Mouse (Mus musculus) cerebellum, adult 9-11 months (tissue): ENCODE results near the gene Ccr1.

Experiments
- DNase-seq: peaks from one replicate; pipeline ENCODE4 v3.0.0; 2022

The Ccr1 gene

DNA sequence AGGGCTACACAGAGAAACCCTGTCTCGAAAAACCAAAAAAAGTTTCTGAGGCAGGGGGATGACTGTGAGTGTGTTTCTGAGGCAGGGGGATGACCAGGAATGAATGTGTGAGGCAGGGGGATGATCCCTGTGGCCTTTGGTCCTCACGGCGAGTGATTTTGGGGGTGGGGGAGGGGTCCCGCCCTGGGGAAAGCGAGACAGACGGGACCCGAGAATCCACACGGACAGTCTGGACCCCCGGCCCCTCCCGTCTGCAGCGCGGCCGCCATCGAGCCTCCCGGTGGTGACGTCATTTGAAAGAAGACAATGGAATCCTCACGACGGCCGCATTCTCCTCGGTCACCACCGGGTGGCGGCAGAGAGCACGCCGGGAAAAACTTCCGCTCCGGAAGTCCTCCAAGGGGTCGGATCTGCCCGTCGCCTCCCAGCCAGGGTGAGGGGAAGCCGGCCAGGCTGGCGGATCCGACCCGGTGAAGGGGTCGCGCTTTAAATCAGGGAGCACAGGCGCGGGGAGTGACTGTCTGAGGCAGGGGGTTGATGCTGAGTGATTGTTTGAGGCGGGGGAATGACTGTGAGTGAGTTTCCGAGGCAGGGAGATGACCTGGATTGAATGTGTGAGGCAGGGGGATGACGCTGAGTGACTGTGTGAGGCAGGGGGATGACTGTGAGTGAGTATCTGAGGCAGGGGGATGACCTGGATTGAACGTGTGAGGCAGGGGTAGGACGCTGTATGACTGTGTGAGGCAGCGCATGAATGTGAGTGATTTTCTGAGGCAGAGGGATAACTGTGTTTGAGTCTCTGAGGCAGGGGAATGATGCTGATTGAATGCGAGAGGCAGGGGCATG, 43.2 kb downstream of the Ccr1 start:
- DNase-seq: peak; percentile 84

DNA sequence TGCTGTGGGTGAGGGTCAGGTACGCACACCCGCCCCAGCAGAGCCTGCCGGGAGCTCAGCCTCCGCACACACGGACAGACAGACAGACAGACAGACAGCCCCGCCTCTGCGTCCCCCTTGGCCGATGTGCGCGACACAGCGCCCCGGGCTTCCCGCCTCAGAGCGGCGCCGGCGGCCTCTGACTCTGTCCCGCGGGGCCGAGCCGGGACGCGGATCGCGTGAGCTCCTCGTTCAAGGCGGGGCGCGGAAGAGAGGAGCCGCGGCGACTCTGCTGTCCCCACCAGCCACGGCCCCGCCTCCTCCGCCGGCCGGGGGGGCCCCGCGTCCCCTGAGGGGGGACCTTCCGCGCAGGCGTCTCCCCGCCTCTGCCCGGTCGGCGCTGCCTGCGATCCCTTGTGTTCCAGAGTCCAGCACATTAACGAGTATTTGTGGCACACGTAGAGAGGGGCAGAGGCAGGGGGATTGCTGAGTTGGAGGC, 43.9 kb downstream of the Ccr1 start:
- peak; percentile 85 for DNase-seq

DNA sequence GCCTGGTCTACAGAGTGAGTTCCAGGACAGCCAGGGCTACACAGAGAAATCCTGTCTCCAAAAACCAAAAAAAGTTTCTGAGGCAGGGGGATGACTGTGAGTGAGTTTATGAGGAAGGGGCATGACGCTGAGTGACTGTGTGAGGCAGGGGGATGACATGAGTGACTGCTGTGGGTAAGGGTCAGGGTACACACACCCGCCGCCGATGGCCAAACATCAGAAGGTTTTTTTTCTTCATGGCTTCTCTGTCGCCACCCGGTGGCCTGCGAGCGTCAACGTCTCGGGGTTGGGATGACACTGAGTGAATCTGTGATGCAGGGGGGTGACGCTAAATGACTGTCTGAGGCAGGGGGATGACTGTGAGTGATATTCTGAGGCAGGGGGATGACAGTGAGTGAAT, 44.5 kb downstream of the Ccr1 start:
- peak; percentile 54 for DNase-seq

DNA sequence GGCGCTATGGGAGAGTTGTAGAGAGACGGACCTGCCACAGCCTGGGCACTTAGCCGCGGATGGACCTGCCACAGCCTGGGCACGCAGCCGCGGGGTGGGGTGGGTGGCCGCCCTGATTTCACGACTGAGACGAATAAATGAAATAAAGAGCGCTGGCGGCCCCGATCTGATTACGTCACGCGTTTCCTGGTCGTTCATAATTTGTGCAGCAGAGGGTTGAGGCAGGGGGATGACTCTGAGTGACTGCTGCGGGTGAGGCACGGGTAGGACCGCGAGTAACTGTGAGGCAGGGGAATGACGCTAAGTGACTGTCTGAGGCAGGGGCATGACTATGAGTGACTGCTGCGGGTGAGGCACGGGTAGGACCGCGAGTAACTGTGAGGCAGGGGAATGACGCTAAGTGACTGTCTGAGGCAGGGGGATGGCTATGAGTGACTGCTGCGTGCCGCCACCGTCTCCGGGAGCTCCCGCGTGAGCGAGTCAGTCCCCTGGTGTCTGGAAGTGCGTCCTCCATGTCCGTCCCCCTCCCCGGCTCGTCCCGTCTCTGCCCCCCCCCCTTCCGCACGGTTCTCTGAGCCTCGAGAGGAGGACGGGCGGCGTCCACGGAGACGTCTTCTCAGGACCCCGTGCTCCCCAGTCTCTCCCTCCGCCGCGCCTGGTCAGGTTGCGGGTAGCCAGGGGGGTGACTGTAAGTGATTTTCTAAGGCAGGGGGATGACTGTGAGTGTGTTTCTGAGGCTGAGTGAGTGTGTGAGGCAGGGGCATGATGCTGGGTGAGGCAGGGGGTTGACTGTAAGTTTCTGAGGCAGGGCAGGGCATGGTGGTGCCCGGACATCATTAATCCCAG, 45.1 kb downstream of the Ccr1 start:
- peak; percentile 49 for DNase-seq
